Mouse (Mus musculus) CH12.LX (cell line): ENCODE results near the gene Kcnj3. TPM values are rescaled to one million over a fixed set of nuclear protein-coding genes. Genes with fewer than 3 reads are reported as not detected.

Experiments
- DNase-seq: peaks from one replicate; pipeline ENCODE4 v3.0.0-alpha.2; 2013; ENCODE audit errors: extremely low read depth
- H3K27ac ChIP-seq: 2 replicates; pipeline ENCODE4 v1.5.1; 2012; ENCODE audit warnings: low read depth, mild to moderate bottlenecking, control low read depth, moderate library complexity; ENCODE audit not compliant: insufficient read depth
- H3K27me3 ChIP-seq: replicated peaks from 2 replicates; pipeline ENCODE3; 2012; ENCODE audit warnings: inconsistent platforms
- H3K36me3 ChIP-seq, 2 experiments: replicated peaks in 1 of 2; 2 replicates each; pipeline versions ENCODE3 to v1.6.1; 2012; ENCODE audit warnings: inconsistent platforms in 1 of 2, low read length in 1 of 2, mild to moderate bottlenecking in 1 of 2, mixed read lengths in 1 of 2, moderate library complexity in 1 of 2; ENCODE audit not compliant: control insufficient read depth in 1 of 2, insufficient read depth in 1 of 2
- H3K4me1 ChIP-seq, 2 experiments: 2 replicates each; pipeline ENCODE4 v1.6.1; 2012; ENCODE audit warnings: inconsistent platforms in 1 of 2, moderate library complexity in 1 of 2; ENCODE audit not compliant: insufficient read depth in 2 of 2, control insufficient read depth in 1 of 2
- H3K4me2 ChIP-seq: 2 replicates; pipeline ENCODE4 v1.6.1; 2012; ENCODE audit warnings: low read depth, mild to moderate bottlenecking, control low read depth; ENCODE audit not compliant: poor library complexity, insufficient read depth, severe bottlenecking
- H3K4me3 ChIP-seq, 3 experiments: fragments of 150-350 bp in 1 of 3; sonication (generic) in 1 of 3; replicated peaks in 1 of 3; 2 replicates each; pipeline versions ENCODE3 to v1.5.1; 2011 to 2012; ENCODE audit warnings: low read depth in 2 of 3, low read length in 2 of 3, mild to moderate bottlenecking in 2 of 3, moderate library complexity in 2 of 3, control low read depth in 1 of 3, improper control_type of control experiment in 1 of 3, inconsistent platforms in 1 of 3, mixed read lengths in 1 of 3; ENCODE audit not compliant: poor library complexity in 1 of 3
- H3K79me2 ChIP-seq: replicated peaks from 2 replicates; pipeline ENCODE4 v1.6.1; 2012; ENCODE audit warnings: mild to moderate bottlenecking, moderate library complexity; ENCODE audit not compliant: control insufficient read depth, poor library complexity, insufficient read depth, severe bottlenecking; ENCODE audit errors: extremely low read depth
- H3K9ac ChIP-seq: 2 replicates; pipeline ENCODE4 v1.6.1; 2012; ENCODE audit warnings: low read depth, mild to moderate bottlenecking, control low read depth, moderate library complexity; ENCODE audit not compliant: insufficient read depth
- H3K9me3 ChIP-seq: replicated peaks from 2 replicates; pipeline ENCODE3; 2012; ENCODE audit warnings: low read length, inconsistent platforms, mixed read lengths
- BHLHE40 ChIP-seq: IDR thresholded peaks from 2 replicates; pipeline ENCODE4 v1.6.1; 2011; ENCODE audit warnings: mild to moderate bottlenecking, low read depth, low read length, improper control_type of control experiment
- CHD1 ChIP-seq: IDR thresholded peaks from 2 replicates; pipeline ENCODE4 v1.6.1; 2012; ENCODE audit warnings: low read depth, low read length, improper control_type of control experiment, inconsistent platforms
- CHD2 ChIP-seq: IDR thresholded peaks from 2 replicates; pipeline ENCODE4 v1.6.1; 2011; ENCODE audit warnings: low read length, improper control_type of control experiment
- CTCF ChIP-seq, 2 experiments: IDR thresholded peaks in 1 of 2; conservative IDR thresholded peaks in 1 of 2; 2 replicates each; pipeline ENCODE4 v1.5.1; 2011 to 2012; ENCODE audit warnings: low read depth in 2 of 2, low read length in 2 of 2, improper control_type of control experiment in 1 of 2, inconsistent platforms in 1 of 2, mild to moderate bottlenecking in 1 of 2, moderate library complexity in 1 of 2
- E2F4 ChIP-seq: IDR thresholded peaks from 2 replicates; pipeline ENCODE4 v1.6.1; 2011; ENCODE audit warnings: low read depth, low read length, improper control_type of control experiment; ENCODE audit not compliant: insufficient replicate concordance
- ELF1 ChIP-seq: IDR thresholded peaks from 2 replicates; pipeline ENCODE4 v1.6.1; 2014; ENCODE audit warnings: low read depth, mild to moderate bottlenecking, inconsistent platforms, low read length, improper control_type of control experiment
- EP300 ChIP-seq: IDR thresholded peaks from 2 replicates; pipeline ENCODE4 v1.6.1; 2011; ENCODE audit warnings: low read length, improper control_type of control experiment
- HCFC1 ChIP-seq: IDR thresholded peaks from 2 replicates; pipeline ENCODE4 v1.6.1; 2012; ENCODE audit warnings: low read depth, mild to moderate bottlenecking, inconsistent platforms, low read length, improper control_type of control experiment
- JUN ChIP-seq: IDR thresholded peaks from 2 replicates; pipeline ENCODE4 v1.6.1; 2011; ENCODE audit warnings: low read depth, mild to moderate bottlenecking, low read length, improper control_type of control experiment, moderate library complexity; ENCODE audit not compliant: insufficient read depth
- KAT2A ChIP-seq: IDR thresholded peaks from 2 replicates; pipeline ENCODE4 v1.6.1; 2012; ENCODE audit warnings: low read length, improper control_type of control experiment, inconsistent platforms; ENCODE audit not compliant: insufficient replicate concordance
- MAFK ChIP-seq: IDR thresholded peaks from 2 replicates; pipeline ENCODE4 v1.6.1; 2011; ENCODE audit warnings: low read length, improper control_type of control experiment; ENCODE audit not compliant: insufficient replicate concordance
- MAX ChIP-seq: IDR thresholded peaks from 2 replicates; pipeline ENCODE4 v1.6.1; 2011; ENCODE audit warnings: low read length, improper control_type of control experiment
- MXI1 ChIP-seq: IDR thresholded peaks from 2 replicates; pipeline ENCODE4 v1.6.1; 2011; ENCODE audit warnings: mild to moderate bottlenecking, low read depth, low read length, improper control_type of control experiment
- MYC ChIP-seq: IDR thresholded peaks from 2 replicates; pipeline ENCODE4 v1.6.1; 2011; ENCODE audit warnings: low read depth, mild to moderate bottlenecking, improper control_type of control experiment, low read length
- NELFE ChIP-seq: IDR thresholded peaks from 2 replicates; pipeline ENCODE4 v1.6.1; 2011; ENCODE audit warnings: low read depth, low read length, improper control_type of control experiment
- NRF1 ChIP-seq: IDR thresholded peaks from 2 replicates; pipeline ENCODE4 v1.6.1; 2014; ENCODE audit warnings: low read depth, mild to moderate bottlenecking, inconsistent platforms, low read length, improper control_type of control experiment, moderate library complexity
- PAX5 ChIP-seq: IDR thresholded peaks from 2 replicates; pipeline ENCODE4 v1.6.1; 2012; ENCODE audit warnings: low read length, inconsistent platforms, mixed read lengths
- POLR2AphosphoS2 ChIP-seq: IDR thresholded peaks from 2 replicates; pipeline ENCODE4 v1.6.1; 2011; ENCODE audit warnings: low read depth, low read length, improper control_type of control experiment
- RAD21 ChIP-seq: IDR thresholded peaks from 2 replicates; pipeline ENCODE4 v1.6.1; 2011; ENCODE audit warnings: low read depth, mild to moderate bottlenecking, low read length, improper control_type of control experiment, moderate library complexity
- RCOR1 ChIP-seq: conservative IDR thresholded peaks from 2 replicates; pipeline ENCODE4 v1.6.1; 2012; ENCODE audit warnings: low read depth, mild to moderate bottlenecking, inconsistent platforms, low read length, improper control_type of control experiment
- TBP ChIP-seq: conservative IDR thresholded peaks from 2 replicates; pipeline ENCODE4 v1.6.1; 2011; ENCODE audit warnings: low read depth, low read length, improper control_type of control experiment
- TCF12 ChIP-seq: IDR thresholded peaks from 2 replicates; pipeline ENCODE4 v1.6.1; 2014; ENCODE audit warnings: low read depth, mild to moderate bottlenecking, inconsistent platforms, low read length, improper control_type of control experiment
- UBTF ChIP-seq: IDR thresholded peaks from 2 replicates; pipeline ENCODE4 v1.6.1; 2012; ENCODE audit warnings: low read depth, mild to moderate bottlenecking, inconsistent platforms, low read length, improper control_type of control experiment, moderate library complexity
- USF1 ChIP-seq: IDR thresholded peaks from 2 replicates; pipeline ENCODE4 v1.6.1; 2014; ENCODE audit warnings: low read depth, mild to moderate bottlenecking, inconsistent platforms, low read length, improper control_type of control experiment
- ZC3H11A ChIP-seq: IDR thresholded peaks from 2 replicates; pipeline ENCODE4 v1.6.1; 2012; ENCODE audit warnings: low read depth, mild to moderate bottlenecking, inconsistent platforms, low read length, improper control_type of control experiment
- ZKSCAN1 ChIP-seq: IDR thresholded peaks from 2 replicates; pipeline ENCODE4 v1.6.1; 2012; ENCODE audit warnings: low read depth, inconsistent platforms, low read length, improper control_type of control experiment, borderline replicate concordance
- ZMIZ1 ChIP-seq: IDR thresholded peaks from 2 replicates; pipeline ENCODE4 v1.6.1; 2012; ENCODE audit warnings: low read depth, mild to moderate bottlenecking, inconsistent platforms, low read length, improper control_type of control experiment
- ZNF384 ChIP-seq: IDR thresholded peaks from 2 replicates; pipeline ENCODE4 v1.6.1; 2012; ENCODE audit warnings: low read depth, low read length, improper control_type of control experiment, inconsistent platforms
- dilution Hi-C: fragments of 300-500 bp; cut with MboI; formaldehyde crosslinking; loops from 2 replicates; pipeline ENCODE4 v1.14.3; 2020; ENCODE audit warnings: low sequenced_read_pairs; ENCODE audit not compliant: extremely low pct_unique_long_range_greater_than_20kb, extremely low pct_ligation_motif_present
- in situ Hi-C: fragments of 300-500 bp; cut with MboI; formaldehyde crosslinking; loops from 3 replicates; pipeline ENCODE4 v1.14.3; 2019; ENCODE audit warnings: low sequenced_read_pairs, low pct_ligation_motif_present, low pct_unique_long_range_greater_than_20kb, mixed read lengths
- polyA plus RNA-seq: library from polyadenylated mRNA; unstranded; fragments of >175 nt; gene quantifications from 2 replicates; pipeline ENCODE4 v1.2.1, GENCODE M21; 2012; ENCODE audit warnings: low read depth; ENCODE audit not compliant: insufficient read length
- total RNA-seq, 2 experiments: library from RNA; depleted of rRNA; stranded (reverse); fragments of 300-350 nt in 1 of 2; fragments of >200 nt in 1 of 2; gene quantifications; 2 replicates each; pipeline ENCODE4 v1.2.3; 2012 to 2014

Kcnj3 gene
- total and polyA plus RNA-seq, 3 experiments: not detected

DNA sequence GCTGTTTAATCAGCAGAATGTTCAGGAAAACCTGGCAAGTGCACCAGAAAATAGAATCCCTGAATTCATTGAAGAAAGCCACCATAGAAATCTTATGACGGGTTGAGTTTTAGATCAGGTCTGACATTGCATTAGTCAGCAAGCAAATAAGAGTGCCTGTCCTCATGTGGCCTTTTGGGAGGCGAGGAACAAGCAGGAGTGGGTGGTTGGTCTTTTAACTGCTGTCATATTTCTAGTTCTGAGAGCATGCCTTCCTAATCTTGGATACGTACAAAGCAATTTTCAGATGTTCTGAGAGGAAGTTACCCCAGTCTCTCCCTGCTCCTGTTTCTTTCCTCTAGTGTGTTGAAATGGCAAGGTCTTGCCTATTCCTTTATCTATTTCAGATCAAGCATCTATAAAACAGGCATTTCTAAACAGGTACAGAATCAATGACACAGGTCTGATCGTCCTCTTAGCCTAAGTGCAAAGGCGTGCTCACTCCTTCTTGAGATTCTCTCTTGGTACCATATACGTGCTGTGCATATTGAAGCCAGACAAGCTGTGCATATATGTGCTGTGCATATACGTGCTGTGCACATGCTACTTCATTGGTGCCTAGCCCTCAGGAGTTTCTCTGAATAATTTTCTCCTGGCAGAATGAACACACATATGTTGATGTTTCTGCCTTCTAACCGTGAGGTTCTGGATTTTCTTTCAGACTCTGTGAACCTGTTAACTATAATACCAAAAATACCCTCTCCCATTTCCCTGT, 97.1 kb downstream of the Kcnj3 start:
- dilution Hi-C loops: no loop called here
- no peak overlapping the region for H3K4me2 ChIP-seq
- no peaks in the 10 kb centered on the region for H3K79me2 ChIP-seq
- H3K4me1 ChIP-seq: no peaks in the 10 kb centered on the region
- H3K9me3 ChIP-seq: peaks cover 8% of the 10 kb centered on the region
- no peak overlapping the region for H3K27ac ChIP-seq
- no peak overlapping the region for H3K9ac ChIP-seq
- H3K36me3 ChIP-seq: no peaks in the 10 kb centered on the region
- no peak overlapping the region for H3K4me3 ChIP-seq
- in situ Hi-C loops: no loop called here
- no peak for DNase-seq
- no peak for TF ChIP-seq JUN
- no peak for TF ChIP-seq EP300
- no peak for TF ChIP-seq KAT2A
- no peak for TF ChIP-seq CHD2
- TF ChIP-seq MAX: no peak
- no peak for TF ChIP-seq PAX5
- TF ChIP-seq USF1: no peak
- TF ChIP-seq NRF1: no peak
- no peak for TF ChIP-seq RCOR1
- no peak for TF ChIP-seq MXI1
- TF ChIP-seq ELF1: no peak
- TF ChIP-seq UBTF: no peak
- TF ChIP-seq POLR2AphosphoS2: no peak
- TF ChIP-seq ZC3H11A: no peak
- TF ChIP-seq MAFK: no peak
- no peak for TF ChIP-seq BHLHE40
- no peak for TF ChIP-seq ZMIZ1
- no peak for TF ChIP-seq CTCF (conservative IDR thresholded peaks at IDR 0.05 in 1 of 2, IDR thresholded peaks at IDR 0.05 in 1 of 2; ENCODE audit: low read depth in 2 of 2, low read length in 2 of 2)
- no peak for TF ChIP-seq MYC
- TF ChIP-seq, all 38 proteins: peak for 0
- H3K27me3 ChIP-seq: no peaks in the 10 kb centered on the region

DNA sequence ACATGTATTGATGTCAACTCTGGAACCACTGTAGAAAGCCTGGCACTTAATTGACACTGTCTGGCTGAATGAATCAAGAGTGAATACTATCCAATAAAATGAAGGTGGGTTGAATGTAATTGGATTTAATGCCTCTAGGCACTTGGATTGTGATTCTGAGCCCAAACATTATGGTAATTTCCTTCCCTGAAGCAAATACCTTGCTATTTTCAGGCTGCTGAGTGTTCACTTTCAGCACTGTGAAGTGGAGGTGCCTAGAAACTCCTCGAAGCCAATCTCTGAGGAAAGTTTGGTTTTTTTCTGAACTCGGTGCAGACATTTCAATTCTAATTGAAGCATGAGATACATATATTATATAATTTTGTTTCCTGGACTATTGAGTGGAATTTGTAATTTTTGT, 99.2 kb downstream of the Kcnj3 start:
- dilution Hi-C loops: no loop called here
- H3K27me3 ChIP-seq: no peaks in the 10 kb centered on the region
- no peak overlapping the region for H3K9ac ChIP-seq
- peaks cover 5% of the 10 kb centered on the region for H3K9me3 ChIP-seq
- no peaks in the 10 kb centered on the region for H3K4me1 ChIP-seq
- TF ChIP-seq NELFE (no peak), TBP (no peak), BHLHE40 (no peak), TCF12 (no peak), ZKSCAN1 (no peak), MYC (no peak), E2F4 (no peak), CHD1 (no peak), MAFK (no peak), EP300 (no peak), USF1 (no peak), ELF1 (no peak), MAX (no peak), RAD21 (no peak), CHD2 (no peak), NRF1 (no peak), HCFC1 (no peak), ZNF384 (no peak)
- no peaks in the 10 kb centered on the region for H3K36me3 ChIP-seq
- no peak for DNase-seq
- H3K79me2 ChIP-seq: no peaks in the 10 kb centered on the region
- no peak overlapping the region for H3K4me3 ChIP-seq
- H3K27ac ChIP-seq: no peak overlapping the region
- no peak overlapping the region for H3K4me2 ChIP-seq
- in situ Hi-C loops: no loop called here
